Mouse (Mus musculus) liver (tissue): ENCODE data around the gene Dkkl1.
"Not testable (repeated sequence)": the region's sequence is repeated elsewhere in the genome, so short reads cannot be mapped to it uniquely, and the experiment has no call there.

ENCODE experiments used
- DNase-seq: peaks from one replicate; pipeline ENCODE4 v3.0.0-alpha.2; 2020; ENCODE audit warnings: mixed read lengths

Gene Dkkl1

GRCm38 (mm10) chr7:45211851-45212251 lies at the start of gene Dkkl1:
Gene Dkkl1, minus strand, starts transcription at chr7:45212147.
- peak; percentile 64 for DNase-seq

GRCm38 (mm10) chr7:45259281-45259680 lies 47.3 kb upstream of the Dkkl1 start:
- DNase-seq, result no peak

- no peak for DNase-seq
Measured at GRCm38 (mm10) chr7:45257063-45257840, 45.3 kb upstream of the Dkkl1 start.

GRCm38 (mm10) chr7:45255822-45256221 lies 43.9 kb upstream of the Dkkl1 start:
- DNase-seq, result not testable (repeated sequence)

GRCm38 (mm10) chr7:45253806-45254205 lies 41.9 kb upstream of the Dkkl1 start:
- no peak for DNase-seq

GRCm38 (mm10) chr7:45247666-45248065 lies 35.7 kb upstream of the Dkkl1 start:
- no peak for DNase-seq

- no peak for DNase-seq
Measured at GRCm38 (mm10) chr7:45241389-45241749, 29.4 kb upstream of the Dkkl1 start.

GRCm38 (mm10) chr7:45240633-45241388 lies 28.9 kb upstream of the Dkkl1 start, which contains the start of gene Slc6a16:
Gene Slc6a16, plus strand, starts transcription at chr7:45241085.
- no peak for DNase-seq

- DNase-seq, result no peak
Measured at GRCm38 (mm10) chr7:45240109-45240508, 28.2 kb upstream of the Dkkl1 start.

- peak; percentile 68 for DNase-seq
Measured at GRCm38 (mm10) chr7:45238723-45239496, 27.0 kb upstream of the Dkkl1 start, which contains the start of gene Cd37. Gene Cd37, minus strand, starts transcription at chr7:45239115.

- DNase-seq, result no peak
Measured at GRCm38 (mm10) chr7:45237747-45238699, 26.1 kb upstream of the Dkkl1 start.

- no peak for DNase-seq
Measured at GRCm38 (mm10) chr7:45235656-45236180, 23.8 kb upstream of the Dkkl1 start.

GRCm38 (mm10) chr7:45234922-45235571 lies 23.1 kb upstream of the Dkkl1 start:
- DNase-seq, result peak; percentile 43

GRCm38 (mm10) chr7:45234333-45234841 lies 22.4 kb upstream of the Dkkl1 start:
- peak; percentile 40 for DNase-seq

- DNase-seq, result no peak
Measured at GRCm38 (mm10) chr7:45233580-45234332, 21.8 kb upstream of the Dkkl1 start.

- DNase-seq, result no peak
Measured at GRCm38 (mm10) chr7:45232716-45233465, 20.9 kb upstream of the Dkkl1 start.

GRCm38 (mm10) chr7:45231941-45232340 lies 20.0 kb upstream of the Dkkl1 start:
- no peak for DNase-seq

- no peak for DNase-seq
Measured at GRCm38 (mm10) chr7:45231192-45231591, 19.2 kb upstream of the Dkkl1 start.

GRCm38 (mm10) chr7:45229459-45230203 lies 17.7 kb upstream of the Dkkl1 start:
- no peak for DNase-seq
